Mouse (Mus musculus) liver, postnatal 0 days (tissue): ENCODE results near the gene Hspb1.

Experiments used
- CTCF ChIP-seq: sonication (generic); IDR thresholded peaks from 2 replicates; pipeline ENCODE4 v1.5.1; 2016; ENCODE audit warnings: antibody characterized with exemption, low read depth
- EP300 ChIP-seq: IDR thresholded peaks from 2 replicates; pipeline ENCODE4 v1.6.1; 2016; ENCODE audit warnings: antibody characterized with exemption, low read depth, mild to moderate bottlenecking

GRCm38 (mm10) chr5:135906846-135907245, 19.1 kb downstream of the Hspb1 start:
- no peak for TF ChIP-seq CTCF
- no peak for TF ChIP-seq EP300
